Mouse (Mus musculus) T-helper 1 cell (primary cell): ENCODE measurements around the gene Enkur.
"Not testable (repeated sequence)": the region's sequence is repeated elsewhere in the genome, so short reads cannot be mapped to it uniquely, and the experiment has no call there.

Source experiments
- in situ Hi-C: fragments of 300-600 bp; cut with MboI, MseI; formaldehyde crosslinking; loops from one replicate; pipeline ENCODE4 v1.15.1; 2025; ENCODE audit warnings: high pct_unique_total_duplicates

Enkur gene

GRCm38 (mm10) chr2:21204912-21205830 is at the start of gene Enkur, which contains the start of gene Thnsl1:
Gene Enkur (minus strand): TSS chr2:21205365.
Gene Thnsl1 (plus strand): TSS chr2:21205724.
- in situ Hi-C loops: loop anchor here (10.0 to 25.0 kb wide), 2 partner anchors 230 to 1557 kb away; partner anchors contain the start of gene Apbb1ip

- in situ Hi-C loops: loop anchor here (10.0 kb wide), 1 partner anchor 360 kb away; no protein-coding TSS in a partner anchor
Measured at GRCm38 (mm10) chr2:21254308-21254707, 49.1 kb upstream of the Enkur start.

GRCm38 (mm10) chr2:21253644-21254043 is 48.5 kb upstream of the Enkur start:
- in situ Hi-C loops: loop anchor here (10.0 kb wide), 1 partner anchor 359 kb away; no protein-coding TSS in a partner anchor

- in situ Hi-C loops: no loop called here
Measured at GRCm38 (mm10) chr2:21245477-21246102, 40.4 kb upstream of the Enkur start.

- in situ Hi-C loops: no loop called here
Measured at GRCm38 (mm10) chr2:21244986-21245385, 39.8 kb upstream of the Enkur start.

- in situ Hi-C loops: not testable (repeated sequence)
Measured at GRCm38 (mm10) chr2:21244104-21244503, 38.9 kb upstream of the Enkur start.

- in situ Hi-C loops: loop anchor here (10.0 kb wide), 1 partner anchor 1868 kb away; no protein-coding TSS in a partner anchor
Measured at GRCm38 (mm10) chr2:21236846-21237245, 31.7 kb upstream of the Enkur start.

GRCm38 (mm10) chr2:21235844-21236386 is 30.8 kb upstream of the Enkur start:
- in situ Hi-C loops: loop anchor here (10.0 kb wide), 1 partner anchor 1869 kb away; no protein-coding TSS in a partner anchor

GRCm38 (mm10) chr2:21234871-21235648 is 29.9 kb upstream of the Enkur start:
- in situ Hi-C loops: loop anchor here (10.0 kb wide), 1 partner anchor 1870 kb away; no protein-coding TSS in a partner anchor

GRCm38 (mm10) chr2:21231147-21231546 is 26.0 kb upstream of the Enkur start:
- in situ Hi-C loops: loop anchor here (10.0 kb wide), 1 partner anchor 1874 kb away; no protein-coding TSS in a partner anchor

GRCm38 (mm10) chr2:21230276-21230675 is 25.1 kb upstream of the Enkur start:
- in situ Hi-C loops: loop anchor here (10.0 kb wide), 1 partner anchor 1875 kb away; no protein-coding TSS in a partner anchor

- in situ Hi-C loops: loop anchor here (25.0 kb wide), 1 partner anchor 1540 kb away; the partner anchor contains the start of gene Apbb1ip
Measured at GRCm38 (mm10) chr2:21222453-21223384, 17.6 kb upstream of the Enkur start.

- in situ Hi-C loops: loop anchor here (25.0 kb wide), 1 partner anchor 1547 kb away; the partner anchor contains the start of gene Apbb1ip
Measured at GRCm38 (mm10) chr2:21215284-21215683, 10.1 kb upstream of the Enkur start.

GRCm38 (mm10) chr2:21214322-21214721 is 9.2 kb upstream of the Enkur start:
- in situ Hi-C loops: loop anchor here (25.0 kb wide), 1 partner anchor 1548 kb away; the partner anchor contains the start of gene Apbb1ip

GRCm38 (mm10) chr2:21211361-21211760 is 6.2 kb upstream of the Enkur start:
- in situ Hi-C loops: loop anchor here (25.0 kb wide), 1 partner anchor 1551 kb away; the partner anchor contains the start of gene Apbb1ip

GRCm38 (mm10) chr2:21206278-21206677 is 1.1 kb upstream of the Enkur start:
- in situ Hi-C loops: loop anchor here (10.0 to 25.0 kb wide), 2 partner anchors 231 to 1556 kb away; partner anchors contain the start of gene Apbb1ip

- in situ Hi-C loops: loop anchor here (10.0 to 25.0 kb wide), 2 partner anchors 231 to 1557 kb away; partner anchors contain the start of gene Apbb1ip
Measured at GRCm38 (mm10) chr2:21205831-21206159, 630 bp upstream of the Enkur start.

- in situ Hi-C loops: loop anchor here (10.0 to 25.0 kb wide), 2 partner anchors 228 to 1560 kb away; partner anchors contain the start of gene Apbb1ip
Measured at GRCm38 (mm10) chr2:21202754-21203153, 2.4 kb downstream of the Enkur start.

- in situ Hi-C loops: no loop called here
Measured at GRCm38 (mm10) chr2:21199051-21199450, 6.1 kb downstream of the Enkur start.
